In genomic region chr11:76000701-76001100, GRCm38 (mm10) we compare ENCODE assay signal across 21 mouse cellular contexts. TPM values are rescaled to one million over a fixed set of nuclear protein-coding genes. Genes with fewer than 3 reads are reported as not detected.
"Had no signal": no experiment of that assay in that cellular context is flagged by ENCODE, and none has a peak within 500 bp of the region (broad histone marks: within the 10 kb centered on the region; RNA-seq: fewer than 3 reads in every experiment).

No protein-coding gene starts in this region.

- H3K36me3 ChIP-seq: kidney, embryonic 15.5 days; limb, embryonic 10.5 days; limb, embryonic 13.5 days; liver, embryonic 12.5 days; liver, embryonic 15.5 days; lung, embryonic 15.5 days; midbrain, embryonic 10.5 days; midbrain, embryonic 13.5 days; neural tube, embryonic 13.5 days had no signal

- ATAC-seq: liver, embryonic 12.5 days had no signal

- H3K9ac ChIP-seq: liver, embryonic 15.5 days had no signal

- H3K9me3 ChIP-seq: kidney, embryonic 15.5 days; limb, embryonic 10.5 days; limb, embryonic 13.5 days; liver, embryonic 12.5 days; liver, embryonic 15.5 days; lung, embryonic 15.5 days; megakaryocyte, embryonic 14.5 days; midbrain, embryonic 10.5 days; midbrain, embryonic 13.5 days; neural tube, embryonic 13.5 days had no signal

- DNase-seq: kidney, adult 2 months; kidney, postnatal 14 days; liver; lung, adult 18-20 months; lung, postnatal 36 days; retina, postnatal 1 day; right cerebral cortex, postnatal 14 days; thymus, adult 18-20 months; thymus, postnatal 36 days had no signal

- H3K27ac ChIP-seq: kidney, embryonic 15.5 days; limb, embryonic 10.5 days; limb, embryonic 13.5 days; liver, embryonic 12.5 days; liver, embryonic 15.5 days; lung, embryonic 15.5 days; midbrain, embryonic 10.5 days; midbrain, embryonic 13.5 days; neural tube, embryonic 13.5 days had no signal

- H3K4me1 ChIP-seq: liver, embryonic 15.5 days had no signal

- H3K4me3 ChIP-seq: myocyte had no signal

RNA-seq across cellular contexts. Expression of gene 1700016K19Rik, which starts 1.0 kb away (rescaled TPM):
- polyA plus RNA-seq: intestine, postnatal 0 days; liver, embryonic 12.5 days; liver, embryonic 15.5 days had no signal
